Mouse (Mus musculus) forebrain, embryonic 16.5 days (tissue): ENCODE measurements around the gene Sprtn. TPM values are rescaled to one million over a fixed set of nuclear protein-coding genes. Genes with fewer than 3 reads are reported as not detected.
A peak's percentile ranks its signal among the peaks of the same experiment; 100 is the strongest.

Experiments used
- ATAC-seq: fragments of 200-750 bp; cut with Nextera tagmentation; 2 replicates; pipeline ENCODE4 v1.8.0; 2017; ENCODE audit warnings: mild to moderate bottlenecking, moderate library complexity
- H3K27ac ChIP-seq: fragments of 300-500 bp; sonication (generic); 2 replicates; pipeline ENCODE4 v1.5.1; 2014; ENCODE audit warnings: low read length, control low read depth
- H3K27me3 ChIP-seq: fragments of 300-500 bp; sonication (generic); replicated peaks from 2 replicates; pipeline ENCODE4 v1.6.1; 2014; ENCODE audit warnings: low read length; ENCODE audit not compliant: control insufficient read depth, insufficient read depth
- H3K36me3 ChIP-seq: fragments of 300-500 bp; sonication (generic); 2 replicates; pipeline ENCODE4 v1.6.1; 2014; ENCODE audit not compliant: control insufficient read depth, insufficient read depth
- H3K4me1 ChIP-seq: fragments of 300-500 bp; sonication (generic); replicated peaks from 2 replicates; pipeline ENCODE4 v1.6.1; 2014; ENCODE audit warnings: low read length; ENCODE audit not compliant: control insufficient read depth, insufficient read depth
- H3K4me2 ChIP-seq: fragments of 300-500 bp; sonication (generic); 2 replicates; pipeline ENCODE4 v1.6.1; 2014; ENCODE audit warnings: mild to moderate bottlenecking, low read length, control low read depth
- H3K4me3 ChIP-seq: fragments of 300-500 bp; sonication (generic); replicated peaks from 2 replicates; pipeline ENCODE4 v1.5.1; 2014; ENCODE audit warnings: mild to moderate bottlenecking, low read length, control low read depth
- H3K9ac ChIP-seq: fragments of 300-500 bp; sonication (generic); replicated peaks from 2 replicates; pipeline ENCODE4 v1.6.1; 2014; ENCODE audit warnings: low read depth, low read length, control low read depth
- H3K9me3 ChIP-seq: fragments of 300-500 bp; sonication (generic); 2 replicates; pipeline ENCODE4 v1.6.1; 2016; ENCODE audit warnings: low read length; ENCODE audit not compliant: control insufficient read depth
- WGBS: fragments of 180-500 bp; shearing (Covaris S2); extraction: QIAGEN DNeasy Blood & Tissue Kit; methylation state at CpG from one replicate; pipeline ENCODE4 v1.1.7; 2014; 5-methylcytosine and 5-hydroxymethylcytosine counted together
- polyA plus RNA-seq: library from polyadenylated mRNA; unstranded; fragments of >200 nt; fragmentation: Nextera tagmentation; extraction: Ambion mirVana; gene quantifications from 2 replicates; pipeline ENCODE4 v1.2.1, GENCODE M21; 2015

The Sprtn gene
- polyA plus RNA-seq, 1 experiment from 2014 or later, result 10.6 TPM

- Histone ChIP-seq H3K27ac (peak within 1 kb of the TSS; percentile 99), H3K4me1 (peaks cover 41% of the 10 kb centered on the region), H3K4me3 (peak within 1 kb of the TSS; percentile 86), H3K9ac (peak within 1 kb of the TSS; percentile 96), H3K27me3 (no peaks in the 10 kb centered on the region), H3K4me2 (peak within 1 kb of the TSS; percentile 94), H3K9me3 (no peaks in the 10 kb centered on the region), H3K36me3 (no peaks in the 10 kb centered on the region)
- WGBS, result under 1% methylated on average over 47 of the region's 98 CpGs
- ATAC-seq, result peak; percentile 81
These were observed 51.8 kb downstream of the Sprtn start, which contains the start of gene Egln1 for GRCm38 (mm10) chr8:124949209-124950068. Egln1 (minus strand) TSS chr8:124949324.

GRCm38 (mm10) chr8:124950069-124950456 lies 52.4 kb downstream of the Sprtn start:
- Histone ChIP-seq H3K4me2 (peak overlapping the region; percentile 74), H3K27ac (peak overlapping the region; percentile 99), H3K4me3 (peak overlapping the region; percentile 86), H3K9me3 (no peaks in the 10 kb centered on the region), H3K9ac (peak overlapping the region; percentile 96), H3K27me3 (no peaks in the 10 kb centered on the region), H3K4me1 (peaks cover 38% of the 10 kb centered on the region), H3K36me3 (no peaks in the 10 kb centered on the region)
- no peak for ATAC-seq
- WGBS, result 22% methylated on average over 10 of the region's 10 CpGs

- no peak for ATAC-seq
These were observed 53.2 kb downstream of the Sprtn start for GRCm38 (mm10) chr8:124950865-124951264.

GRCm38 (mm10) chr8:124953188-124953587 lies 55.5 kb downstream of the Sprtn start:
- Histone ChIP-seq H3K27me3 (no peaks in the 10 kb centered on the region), H3K4me2 (no peak overlapping the region), H3K9ac (no peak overlapping the region), H3K4me1 (peaks cover 16% of the 10 kb centered on the region), H3K36me3 (no peaks in the 10 kb centered on the region), H3K27ac (no peak overlapping the region), H3K4me3 (no peak overlapping the region), H3K9me3 (no peaks in the 10 kb centered on the region)
- no peak for ATAC-seq
- 88% methylated on average over 7 of the region's 7 CpGs for WGBS

More at GRCm38 (mm10) chr8:124950865-124951264, 53.2 kb downstream of the Sprtn start:
- WGBS, result 89% methylated on average over 2 of the region's 2 CpGs
- no peaks in the 10 kb centered on the region for H3K9me3 ChIP-seq
- H3K4me3 ChIP-seq, result peak overlapping the region; percentile 86
- peaks cover 30% of the 10 kb centered on the region for H3K4me1 ChIP-seq
- no peak overlapping the region for H3K9ac ChIP-seq
- H3K4me2 ChIP-seq, result peak overlapping the region; percentile 74
- no peaks in the 10 kb centered on the region for H3K27me3 ChIP-seq
- peak overlapping the region; percentile 28; the same call in 1 of the 2 replicates for H3K27ac ChIP-seq
- H3K36me3 ChIP-seq, result no peaks in the 10 kb centered on the region

- Histone ChIP-seq H3K9ac (no peak overlapping the region), H3K9me3 (no peaks in the 10 kb centered on the region), H3K4me3 (no peak overlapping the region), H3K4me2 (no peak overlapping the region), H3K36me3 (no peaks in the 10 kb centered on the region), H3K27me3 (no peaks in the 10 kb centered on the region), H3K27ac (no peak overlapping the region), H3K4me1 (peaks cover 16% of the 10 kb centered on the region)
- ATAC-seq, result no peak
- WGBS, result 83% methylated on average over 8 of the region's 8 CpGs
These were observed 56.9 kb downstream of the Sprtn start for GRCm38 (mm10) chr8:124954572-124955082.

Other genes starting within 250 kb of the Sprtn start
- 26.0 and 29.4 TPM in 2 replicates for gene 2310022B05Rik, start 234.5 kb upstream of the Sprtn start, polyA plus RNA-seq
- gene Ttc13, start 175.9 kb upstream of the Sprtn start, polyA plus RNA-seq, result 60.0 and 62.6 TPM in 2 replicates
- 26.9 and 33.5 TPM in 2 replicates for gene Arv1, start 175.7 kb upstream of the Sprtn start, polyA plus RNA-seq
- 0.25 TPM in 1 of 2 replicates, not detected in the other for gene Fam89a, start 146.1 kb upstream of the Sprtn start, polyA plus RNA-seq
- 28.8 and 30.4 TPM in 2 replicates for gene Trim67, start 104.8 kb upstream of the Sprtn start, polyA plus RNA-seq
- gene Gnpat, start 34.9 kb upstream of the Sprtn start, polyA plus RNA-seq, result 92.7 TPM in 2 replicates
- 36.1 and 38.3 TPM in 2 replicates for gene 2810004N23Rik, start 34.8 kb upstream of the Sprtn start, polyA plus RNA-seq
- 15.0 and 15.2 TPM in 2 replicates for gene Exoc8, start 181 bp upstream of the Sprtn start, polyA plus RNA-seq
- 21.3 and 21.8 TPM in 2 replicates for gene Egln1, start 51.4 kb downstream of the Sprtn start, polyA plus RNA-seq
- gene Tsnax, start 115.1 kb downstream of the Sprtn start, polyA plus RNA-seq, result 158 and 162 TPM in 2 replicates
- gene Disc1, start 156.3 kb downstream of the Sprtn start, polyA plus RNA-seq, result 1.0 and 1.1 TPM in 2 replicates